Mouse (Mus musculus) neural tube, embryonic 13.5 days (tissue): Measurements from ENCODE around the gene Aldh1a3. TPM values are rescaled to one million over a fixed set of nuclear protein-coding genes. Genes with fewer than 3 reads are reported as not detected.
A peak's percentile ranks its signal among the peaks of the same experiment; 100 is the strongest.

ENCODE experiments used
- ATAC-seq: fragments of 200-750 bp; cut with Nextera tagmentation; 2 replicates; pipeline ENCODE4 v1.8.0; 2017; ENCODE audit warnings: low read depth, mild to moderate bottlenecking, moderate TSS enrichment, moderate library complexity
- H3K27ac ChIP-seq: fragments of 300-500 bp; sonication (generic); replicated peaks from 2 replicates; pipeline ENCODE4 v1.5.1; 2015; ENCODE audit warnings: moderate library complexity, mild to moderate bottlenecking, inconsistent platforms
- H3K27me3 ChIP-seq: fragments of 300-500 bp; sonication (generic); 2 replicates; pipeline ENCODE4 v1.6.1; 2015; ENCODE audit warnings: mild to moderate bottlenecking, inconsistent platforms
- H3K36me3 ChIP-seq: fragments of 300-500 bp; sonication (generic); 2 replicates; pipeline ENCODE4 v1.6.1; 2015; ENCODE audit warnings: mild to moderate bottlenecking, inconsistent platforms
- H3K4me1 ChIP-seq: fragments of 300-500 bp; sonication (generic); replicated peaks from 2 replicates; pipeline ENCODE4 v1.6.1; 2015; ENCODE audit warnings: inconsistent platforms
- H3K4me2 ChIP-seq: fragments of 300-500 bp; sonication (generic); 2 replicates; pipeline ENCODE4 v1.6.1; 2015; ENCODE audit warnings: inconsistent platforms, mild to moderate bottlenecking, moderate library complexity
- H3K4me3 ChIP-seq: fragments of 300-500 bp; sonication (generic); 2 replicates; pipeline ENCODE4 v1.5.1; 2015; ENCODE audit warnings: mild to moderate bottlenecking, inconsistent platforms
- H3K9ac ChIP-seq: fragments of 300-500 bp; sonication (generic); 2 replicates; pipeline ENCODE4 v1.6.1; 2015; ENCODE audit warnings: moderate library complexity, mild to moderate bottlenecking, inconsistent platforms
- H3K9me3 ChIP-seq: fragments of 300-500 bp; sonication (generic); 2 replicates; pipeline ENCODE4 v1.6.1; 2016; ENCODE audit warnings: inconsistent platforms
- WGBS: fragments of 180-500 bp; shearing (Covaris S2); methylation state at CpG from one replicate; pipeline ENCODE4 v1.1.7; 2015; 5-methylcytosine and 5-hydroxymethylcytosine counted together
- polyA plus RNA-seq: library from polyadenylated mRNA; unstranded; fragments of >200 nt; fragmentation: Nextera tagmentation; extraction: Ambion mirVana; gene quantifications from 2 replicates; pipeline ENCODE4 v1.2.1, GENCODE M21; 2015

Gene Aldh1a3
- polyA plus RNA-seq, 1 experiment from 2014 or later = 1.5 TPM

GRCm38 (mm10) chr7:66359044-66359443 lies 68.3 kb downstream of the Aldh1a3 start:
- H3K4me1 ChIP-seq = no peaks in the 10 kb centered on the region
- H3K27me3 ChIP-seq = no peaks in the 10 kb centered on the region
- H3K9me3 ChIP-seq = peaks cover 10% of the 10 kb centered on the region
- no peaks in the 10 kb centered on the region for H3K36me3 ChIP-seq
- no peak overlapping the region for H3K4me3 ChIP-seq
- no peak overlapping the region for H3K27ac ChIP-seq
- 92% methylated on average over 4 of the region's 4 CpGs for WGBS
- no peak overlapping the region for H3K4me2 ChIP-seq
- no peak overlapping the region for H3K9ac ChIP-seq
- no peak for ATAC-seq

- Histone ChIP-seq H3K4me3 (no peak overlapping the region), H3K9ac (no peak overlapping the region), H3K4me1 (no peaks in the 10 kb centered on the region), H3K27me3 (no peaks in the 10 kb centered on the region), H3K36me3 (no peaks in the 10 kb centered on the region), H3K27ac (no peak overlapping the region), H3K4me2 (no peak overlapping the region), H3K9me3 (peaks cover 10% of the 10 kb centered on the region)
- ATAC-seq = no peak
- WGBS = 91% methylated on average over 3 of the region's 3 CpGs
Observed at GRCm38 (mm10) chr7:66358461-66358860, 68.9 kb downstream of the Aldh1a3 start.

GRCm38 (mm10) chr7:66355791-66356522 lies 71.4 kb downstream of the Aldh1a3 start:
- no peaks in the 10 kb centered on the region for H3K27me3 ChIP-seq
- no peak for ATAC-seq
- H3K9ac ChIP-seq = no peak overlapping the region
- no peak overlapping the region for H3K4me3 ChIP-seq
- H3K4me1 ChIP-seq = no peaks in the 10 kb centered on the region
- no peak overlapping the region for H3K27ac ChIP-seq
- H3K9me3 ChIP-seq = no peaks in the 10 kb centered on the region
- H3K36me3 ChIP-seq = no peaks in the 10 kb centered on the region
- no peak overlapping the region for H3K4me2 ChIP-seq
- 92% methylated on average over 8 of the region's 8 CpGs for WGBS

GRCm38 (mm10) chr7:66354911-66355310 lies 72.4 kb downstream of the Aldh1a3 start:
- Histone ChIP-seq H3K27me3 (no peaks in the 10 kb centered on the region), H3K27ac (no peak overlapping the region), H3K9me3 (no peaks in the 10 kb centered on the region), H3K36me3 (no peaks in the 10 kb centered on the region), H3K4me2 (no peak overlapping the region), H3K4me1 (no peaks in the 10 kb centered on the region), H3K9ac (no peak overlapping the region), H3K4me3 (no peak overlapping the region)
- ATAC-seq = no peak
- WGBS = 60% methylated on average over 3 of the region's 3 CpGs

- 86% methylated on average over 4 of the region's 4 CpGs for WGBS
- H3K27me3 ChIP-seq = no peaks in the 10 kb centered on the region
- no peak overlapping the region for H3K4me3 ChIP-seq
- no peak overlapping the region for H3K4me2 ChIP-seq
- no peaks in the 10 kb centered on the region for H3K9me3 ChIP-seq
- ATAC-seq = no peak
- no peak overlapping the region for H3K27ac ChIP-seq
- H3K4me1 ChIP-seq = peaks cover 9% of the 10 kb centered on the region
- no peak overlapping the region for H3K9ac ChIP-seq
- no peaks in the 10 kb centered on the region for H3K36me3 ChIP-seq
Observed at GRCm38 (mm10) chr7:66351074-66351473, 76.2 kb downstream of the Aldh1a3 start.

- no peak for ATAC-seq
Observed at GRCm38 (mm10) chr7:66349670-66350069, 77.6 kb downstream of the Aldh1a3 start.

GRCm38 (mm10) chr7:66348588-66348987 lies 78.7 kb downstream of the Aldh1a3 start:
- Histone ChIP-seq H3K9ac (no peak overlapping the region), H3K4me2 (no peak overlapping the region), H3K4me1 (peaks cover 9% of the 10 kb centered on the region), H3K4me3 (no peak overlapping the region), H3K36me3 (no peaks in the 10 kb centered on the region), H3K27ac (no peak overlapping the region), H3K9me3 (no peaks in the 10 kb centered on the region), H3K27me3 (no peaks in the 10 kb centered on the region)
- no peak for ATAC-seq
- WGBS = 89% methylated on average over 10 of the region's 10 CpGs

More at GRCm38 (mm10) chr7:66349670-66350069, 77.6 kb downstream of the Aldh1a3 start:
- Histone ChIP-seq H3K36me3 (no peaks in the 10 kb centered on the region), H3K9ac (no peak overlapping the region), H3K27ac (no peak overlapping the region), H3K4me1 (peaks cover 9% of the 10 kb centered on the region), H3K4me2 (no peak overlapping the region), H3K9me3 (no peaks in the 10 kb centered on the region), H3K27me3 (no peaks in the 10 kb centered on the region), H3K4me3 (no peak overlapping the region)
- 63% methylated on average over 11 of the region's 11 CpGs for WGBS

GRCm38 (mm10) chr7:66346959-66347663 lies 80.2 kb downstream of the Aldh1a3 start:
- peak; percentile 93 for ATAC-seq
- H3K27ac ChIP-seq = peak overlapping the region; percentile 70
- H3K4me2 ChIP-seq = peak overlapping the region; percentile 34
- H3K4me3 ChIP-seq = no peak overlapping the region
- H3K27me3 ChIP-seq = no peaks in the 10 kb centered on the region
- no peaks in the 10 kb centered on the region for H3K9me3 ChIP-seq
- H3K4me1 ChIP-seq = peaks cover 9% of the 10 kb centered on the region
- H3K36me3 ChIP-seq = no peaks in the 10 kb centered on the region
- no peak overlapping the region; the same call in 1 of the 2 replicates for H3K9ac ChIP-seq
- WGBS = 26% methylated on average over 9 of the region's 9 CpGs

- H3K4me2 ChIP-seq = no peak overlapping the region
- H3K4me1 ChIP-seq = peaks cover 13% of the 10 kb centered on the region
- no peak overlapping the region for H3K4me3 ChIP-seq
- H3K9ac ChIP-seq = no peak overlapping the region
- no peaks in the 10 kb centered on the region for H3K36me3 ChIP-seq
- no peak for ATAC-seq
- WGBS = 73% methylated on average over 5 of the region's 5 CpGs
- no peaks in the 10 kb centered on the region for H3K27me3 ChIP-seq
- no peak overlapping the region for H3K27ac ChIP-seq
- H3K9me3 ChIP-seq = no peaks in the 10 kb centered on the region
Observed at GRCm38 (mm10) chr7:66343307-66343706, 84.0 kb downstream of the Aldh1a3 start.

- ATAC-seq = no peak
- no peaks in the 10 kb centered on the region for H3K9me3 ChIP-seq
- no peak overlapping the region for H3K4me2 ChIP-seq
- no peaks in the 10 kb centered on the region for H3K36me3 ChIP-seq
- WGBS = 77% methylated on average over 6 of the region's 6 CpGs
- H3K4me1 ChIP-seq = peaks cover 13% of the 10 kb centered on the region
- H3K27me3 ChIP-seq = no peaks in the 10 kb centered on the region
- H3K9ac ChIP-seq = no peak overlapping the region
- H3K4me3 ChIP-seq = no peak overlapping the region
- no peak overlapping the region for H3K27ac ChIP-seq
Observed at GRCm38 (mm10) chr7:66342831-66343230, 84.5 kb downstream of the Aldh1a3 start.

- H3K9ac ChIP-seq = no peak overlapping the region
- no peak for ATAC-seq
- 37% methylated on average over 4 of the region's 4 CpGs for WGBS
Observed at GRCm38 (mm10) chr7:66342323-66342722, 85.0 kb downstream of the Aldh1a3 start.

More at GRCm38 (mm10) chr7:66342323-66342722, 85.0 kb downstream of the Aldh1a3 start:
- peaks cover 9% of the 10 kb centered on the region for H3K4me1 ChIP-seq
- H3K4me3 ChIP-seq = no peak overlapping the region
- no peaks in the 10 kb centered on the region for H3K9me3 ChIP-seq
- no peak overlapping the region for H3K27ac ChIP-seq
- H3K4me2 ChIP-seq = no peak overlapping the region
- H3K27me3 ChIP-seq = no peaks in the 10 kb centered on the region
- H3K36me3 ChIP-seq = no peaks in the 10 kb centered on the region
